Mouse (Mus musculus) thymus, postnatal 0 days (tissue): ENCODE measurements around the gene A1cf. TPM values are rescaled to one million over a fixed set of nuclear protein-coding genes. Genes with fewer than 3 reads are reported as not detected.

Source experiments
- DNase-seq: peaks from one replicate; pipeline ENCODE4 v3.0.0-alpha.2; 2015; ENCODE audit warnings: low spot score
- polyA plus RNA-seq: library from polyadenylated mRNA; unstranded; fragments of >200 nt; fragmentation: Nextera tagmentation; extraction: Ambion mirVana; gene quantifications from 2 replicates; pipeline ENCODE4 v1.2.1, GENCODE M21; 2015

A1cf gene
- polyA plus RNA-seq, 1 experiment from 2014 or later, result not detected

GRCm38 (mm10) chr19:31950793-31951489 is 82.4 kb downstream of the A1cf start:
- no peak for DNase-seq

GRCm38 (mm10) chr19:31953799-31954198 is 85.2 kb downstream of the A1cf start:
- DNase-seq, result no peak

DNA sequence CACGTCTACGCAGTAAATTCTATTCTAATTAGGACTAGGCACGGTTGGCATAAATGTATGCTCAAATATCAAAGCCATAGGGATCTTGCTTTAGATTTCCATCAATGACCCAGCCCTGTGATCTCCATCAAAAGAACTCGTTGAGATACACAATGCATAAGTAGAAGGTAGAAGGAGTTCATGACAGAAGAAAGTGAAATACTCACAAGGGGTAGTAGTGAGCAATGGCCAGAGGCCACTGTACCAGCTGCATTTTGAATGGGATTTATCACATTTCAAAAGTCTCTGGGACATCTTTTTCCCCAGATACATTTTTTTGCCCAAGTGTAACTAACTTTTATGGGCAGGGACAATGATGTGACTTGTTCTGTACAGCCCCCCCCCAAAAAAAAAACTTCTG is 85.7 kb downstream of the A1cf start:
- no peak for DNase-seq

DNA sequence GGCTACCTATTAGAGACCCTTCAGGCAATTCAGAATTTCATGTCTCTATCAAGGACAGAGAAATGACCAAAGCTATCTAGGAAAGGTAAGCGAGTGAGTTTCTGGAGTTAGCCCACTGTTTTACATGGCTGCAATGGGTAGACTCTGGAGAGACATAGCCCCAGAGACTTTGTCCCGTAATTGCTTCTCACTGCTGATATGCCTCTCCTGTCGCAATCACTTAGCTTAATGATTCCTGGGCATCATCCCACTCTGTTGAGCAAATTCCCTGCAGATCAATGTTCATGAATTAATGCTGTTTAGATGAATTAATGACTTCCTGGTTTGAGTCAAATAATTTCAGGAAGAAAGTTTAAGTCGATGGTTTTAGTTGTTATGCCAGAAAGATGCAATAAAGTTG is 86.1 kb downstream of the A1cf start:
- no peak for DNase-seq

DNA sequence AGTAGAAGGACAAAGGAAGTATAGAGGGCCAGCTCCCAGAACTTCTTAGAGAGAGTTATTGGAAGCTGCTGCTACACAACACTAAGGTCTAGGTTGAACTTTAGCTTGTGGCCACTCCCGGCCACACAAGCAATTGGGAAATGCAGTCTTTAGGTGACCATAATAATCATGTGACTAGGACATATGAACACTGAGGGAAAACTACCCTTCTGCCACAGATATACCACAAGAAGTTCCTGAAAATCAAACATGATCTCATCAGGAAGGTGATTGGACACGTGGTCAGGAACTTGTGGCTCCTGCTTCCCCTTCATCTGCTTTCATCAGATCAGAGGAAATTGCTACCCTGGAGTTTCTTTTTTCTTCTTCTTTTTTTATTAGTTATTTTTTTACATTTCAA is 87.8 kb downstream of the A1cf start:
- DNase-seq, result no peak

- no peak for DNase-seq
These were observed 91.9 kb downstream of the A1cf start for GRCm38 (mm10) chr19:31960434-31960833.

DNA sequence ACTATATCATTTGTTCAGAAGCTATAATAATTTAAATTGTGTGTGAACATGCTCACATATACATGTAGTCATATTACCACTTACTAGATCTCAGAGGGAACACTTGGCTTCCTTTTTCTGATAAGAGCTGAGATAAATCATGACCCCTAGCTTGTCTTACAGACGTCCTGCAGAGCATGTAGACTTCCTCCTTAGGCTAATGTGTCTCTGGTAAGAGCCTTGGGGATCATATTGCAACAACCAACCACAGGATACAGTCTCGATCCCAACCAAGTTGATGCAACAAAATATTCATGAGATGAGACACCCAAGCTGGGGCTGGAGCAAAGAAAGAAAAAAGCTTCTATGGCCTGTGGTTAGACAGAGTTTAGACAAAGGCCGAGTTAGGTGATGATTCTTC is 94.6 kb downstream of the A1cf start:
- DNase-seq, result no peak

DNA sequence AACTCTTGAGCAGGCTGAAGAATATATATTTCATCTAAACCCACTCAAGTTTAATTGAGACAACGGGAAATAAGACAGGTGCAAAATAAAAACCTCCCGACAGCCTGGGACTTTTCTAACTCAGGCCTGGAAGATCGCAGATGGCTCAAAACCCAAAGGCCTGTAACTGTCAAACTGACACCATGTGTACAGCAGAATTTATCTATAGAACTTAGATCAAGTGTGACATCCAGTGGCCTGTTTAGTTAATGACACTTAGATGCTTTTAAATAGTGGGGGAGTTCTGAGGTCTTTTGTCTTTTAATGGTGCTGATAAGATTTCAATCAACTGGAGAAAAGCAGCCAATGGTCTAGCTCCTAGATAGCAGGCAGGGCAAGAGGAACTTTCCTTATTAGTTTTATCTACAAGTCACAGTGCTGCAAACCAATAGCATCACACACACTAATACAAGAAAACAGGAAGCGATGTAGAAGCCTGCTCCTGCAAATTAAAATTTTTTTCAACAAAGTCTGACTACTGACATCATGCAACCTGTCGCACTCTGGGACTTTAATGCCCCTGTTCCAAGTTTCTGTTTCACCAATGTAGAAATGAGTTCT is 99.5 kb downstream of the A1cf start:
- peak; percentile 18 for DNase-seq

- no peak for DNase-seq
These were observed 102.8 kb downstream of the A1cf start for GRCm38 (mm10) chr19:31971405-31971804.

GRCm38 (mm10) chr19:31971998-31972397 is 103.4 kb downstream of the A1cf start:
- DNase-seq, result peak; percentile 89

GRCm38 (mm10) chr19:31975882-31976281 is 107.3 kb downstream of the A1cf start:
- DNase-seq, result peak; percentile 62

DNA sequence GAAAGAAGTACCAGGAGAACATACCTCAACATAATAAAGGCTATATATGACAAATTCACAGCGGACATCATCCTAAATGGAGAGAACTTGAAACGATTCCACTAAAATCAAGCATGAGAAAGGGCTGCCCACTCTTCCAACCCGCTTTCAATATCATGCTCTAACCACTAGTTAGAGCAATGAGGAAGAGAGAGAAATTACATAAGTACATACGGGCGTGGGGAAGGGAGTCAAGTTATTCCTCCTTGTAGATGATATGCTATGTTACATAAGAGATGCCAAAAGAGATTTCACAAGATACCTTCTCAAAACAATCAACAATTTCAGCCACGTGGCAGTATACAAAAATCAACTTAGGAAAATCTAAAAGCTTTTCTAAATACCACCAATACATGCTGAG is 122.5 kb downstream of the A1cf start:
- DNase-seq, result no peak

GRCm38 (mm10) chr19:31996916-31997315 is 128.4 kb downstream of the A1cf start:
- DNase-seq, result no peak

Other genes starting within 250 kb of the A1cf start
- gene Prkg1, start 103.7 kb upstream of the A1cf start, polyA plus RNA-seq, result 0.27 TPM in 2 replicates
- 0.72 and 1.0 TPM in 2 replicates for gene Asah2, start 239.4 kb downstream of the A1cf start, polyA plus RNA-seq